Mouse (Mus musculus): ENCODE measurements around the gene Ift88. TPM values are rescaled to one million over a fixed set of nuclear protein-coding genes. Genes with fewer than 3 reads are reported as not detected.
"Not testable (repeated sequence)": the region's sequence is repeated elsewhere in the genome, so short reads cannot be mapped to it uniquely, and the experiment has no call there.

Gene Ift88
- polyA plus RNA-seq, 1 experiment = 6.1 TPM

- Histone ChIP-seq H3K4me3 (replicated peaks; ENCODE audit: extremely low read depth, low read depth, low read length) (no peak overlapping the region), H3K4me1 (ENCODE audit: control insufficient read depth, insufficient read depth, low read length) (no peaks in the 10 kb centered on the region)
- no peak for DNase-seq
- TF ChIP-seq CTCF (IDR thresholded peaks at IDR 0.05; ENCODE audit: insufficient read depth, low read length) = no peak
- no peak for TF ChIP-seq POLR2A (IDR thresholded peaks at IDR 0.05; ENCODE audit: borderline replicate concordance, extremely low read depth, low read depth, low read length)
- WGBS = 77% methylated on average over 2 of the region's 2 CpGs
Observed at GRCm38 (mm10) chr14:57417187-57417586, 6.7 kb upstream of the Ift88 start.

- WGBS = under 1% methylated on average over 24 of the region's 24 CpGs
Observed at GRCm38 (mm10) chr14:57424212-57424561, 325 bp downstream of the Ift88 start.

GRCm38 (mm10) chr14:57430451-57430850, 6.6 kb downstream of the Ift88 start:
- WGBS = 71% methylated on average over 2 of the region's 2 CpGs
- Histone ChIP-seq H3K4me1 (ENCODE audit: control insufficient read depth, insufficient read depth, low read length) (no peaks in the 10 kb centered on the region), H3K4me3 (replicated peaks; ENCODE audit: extremely low read depth, low read depth, low read length) (no peak overlapping the region)
- no peak for TF ChIP-seq POLR2A (IDR thresholded peaks at IDR 0.05; ENCODE audit: borderline replicate concordance, extremely low read depth, low read depth, low read length)
- TF ChIP-seq CTCF (IDR thresholded peaks at IDR 0.05; ENCODE audit: insufficient read depth, low read length) = no peak
- no peak for DNase-seq

More at GRCm38 (mm10) chr14:57424212-57424561, 325 bp downstream of the Ift88 start:
- TF ChIP-seq CTCF (IDR thresholded peaks at IDR 0.05; ENCODE audit: insufficient read depth, low read length) (no peak), POLR2A (IDR thresholded peaks at IDR 0.05; ENCODE audit: borderline replicate concordance, extremely low read depth, low read depth, low read length) (no peak)
- H3K4me1 ChIP-seq (ENCODE audit: control insufficient read depth, insufficient read depth, low read length) = no peaks in the 10 kb centered on the region
- no peak for DNase-seq
- peak overlapping the region; percentile 96 for H3K4me3 ChIP-seq (replicated peaks; ENCODE audit: extremely low read depth, low read depth, low read length)

GRCm38 (mm10) chr14:57452516-57452915, 28.7 kb downstream of the Ift88 start:
- TF ChIP-seq POLR2A (IDR thresholded peaks at IDR 0.05; ENCODE audit: borderline replicate concordance, extremely low read depth, low read depth, low read length) (no peak), CTCF (IDR thresholded peaks at IDR 0.05; ENCODE audit: insufficient read depth, low read length) (no peak)

GRCm38 (mm10) chr14:57459883-57460282, 36.0 kb downstream of the Ift88 start:
- no peak for TF ChIP-seq POLR2A (IDR thresholded peaks at IDR 0.05; ENCODE audit: borderline replicate concordance, extremely low read depth, low read depth, low read length)
- TF ChIP-seq CTCF (IDR thresholded peaks at IDR 0.05; ENCODE audit: insufficient read depth, low read length) = no peak
- H3K4me1 ChIP-seq (ENCODE audit: control insufficient read depth, insufficient read depth, low read length) = no peaks in the 10 kb centered on the region
- 80% methylated on average over 5 of the region's 5 CpGs for WGBS
- no peak overlapping the region for H3K4me3 ChIP-seq (replicated peaks; ENCODE audit: extremely low read depth, low read depth, low read length)
- DNase-seq = no peak

More at GRCm38 (mm10) chr14:57452516-57452915, 28.7 kb downstream of the Ift88 start:
- WGBS = 60% methylated on average over 1 of the region's 1 CpGs
- Histone ChIP-seq H3K4me1 (ENCODE audit: control insufficient read depth, insufficient read depth, low read length) (no peaks in the 10 kb centered on the region), H3K4me3 (replicated peaks; ENCODE audit: extremely low read depth, low read depth, low read length) (no peak overlapping the region)
- no peak for DNase-seq

- H3K4me1 ChIP-seq (ENCODE audit: control insufficient read depth, insufficient read depth, low read length); H3K4me3 ChIP-seq (replicated peaks; ENCODE audit: extremely low read depth, low read depth, low read length); DNase-seq: not testable (repeated sequence)
- 77% methylated on average over 5 of the region's 5 CpGs for WGBS
Observed at GRCm38 (mm10) chr14:57460326-57460725, 36.5 kb downstream of the Ift88 start.

GRCm38 (mm10) chr14:57462871-57463270, 39.0 kb downstream of the Ift88 start:
- WGBS = 58% methylated on average over 5 of the region's 5 CpGs
- DNase-seq = no peak
- TF ChIP-seq POLR2A (IDR thresholded peaks at IDR 0.05; ENCODE audit: borderline replicate concordance, extremely low read depth, low read depth, low read length) (no peak), CTCF (IDR thresholded peaks at IDR 0.05; ENCODE audit: insufficient read depth, low read length) (no peak)
- no peaks in the 10 kb centered on the region for H3K4me1 ChIP-seq (ENCODE audit: control insufficient read depth, insufficient read depth, low read length)
- H3K4me3 ChIP-seq (replicated peaks; ENCODE audit: extremely low read depth, low read depth, low read length) = no peak overlapping the region

- 74% methylated on average over 2 of the region's 2 CpGs for WGBS
- no peak for DNase-seq
Observed at GRCm38 (mm10) chr14:57475057-57475456, 51.2 kb downstream of the Ift88 start.

GRCm38 (mm10) chr14:57482262-57482661, 58.4 kb downstream of the Ift88 start:
- no peak overlapping the region for H3K4me3 ChIP-seq (replicated peaks; ENCODE audit: extremely low read depth, low read depth, low read length)
- DNase-seq = no peak
- TF ChIP-seq POLR2A (IDR thresholded peaks at IDR 0.05; ENCODE audit: borderline replicate concordance, extremely low read depth, low read depth, low read length) (no peak), CTCF (IDR thresholded peaks at IDR 0.05; ENCODE audit: insufficient read depth, low read length) (no peak)
- H3K4me1 ChIP-seq (ENCODE audit: control insufficient read depth, insufficient read depth, low read length) = no peaks in the 10 kb centered on the region
- 91% methylated on average over 2 of the region's 2 CpGs for WGBS

More at GRCm38 (mm10) chr14:57475057-57475456, 51.2 kb downstream of the Ift88 start:
- TF ChIP-seq POLR2A (IDR thresholded peaks at IDR 0.05; ENCODE audit: borderline replicate concordance, extremely low read depth, low read depth, low read length) = no peak
- no peak for TF ChIP-seq CTCF (IDR thresholded peaks at IDR 0.05; ENCODE audit: insufficient read depth, low read length)
- Histone ChIP-seq H3K4me3 (replicated peaks; ENCODE audit: extremely low read depth, low read depth, low read length) (no peak overlapping the region), H3K4me1 (ENCODE audit: control insufficient read depth, insufficient read depth, low read length) (no peaks in the 10 kb centered on the region)

- Histone ChIP-seq H3K4me1 (ENCODE audit: control insufficient read depth, insufficient read depth, low read length) (no peaks in the 10 kb centered on the region), H3K4me3 (replicated peaks; ENCODE audit: extremely low read depth, low read depth, low read length) (no peak overlapping the region)
- no peak for DNase-seq
- WGBS = 94% methylated on average over 6 of the region's 6 CpGs
- TF ChIP-seq POLR2A (IDR thresholded peaks at IDR 0.05; ENCODE audit: borderline replicate concordance, extremely low read depth, low read depth, low read length) = no peak
- no peak for TF ChIP-seq CTCF (IDR thresholded peaks at IDR 0.05; ENCODE audit: insufficient read depth, low read length)
Observed at GRCm38 (mm10) chr14:57484183-57484582, 60.3 kb downstream of the Ift88 start.
